ENCODE assay signal across 12 mouse cellular contexts in the genomic region with DNA sequence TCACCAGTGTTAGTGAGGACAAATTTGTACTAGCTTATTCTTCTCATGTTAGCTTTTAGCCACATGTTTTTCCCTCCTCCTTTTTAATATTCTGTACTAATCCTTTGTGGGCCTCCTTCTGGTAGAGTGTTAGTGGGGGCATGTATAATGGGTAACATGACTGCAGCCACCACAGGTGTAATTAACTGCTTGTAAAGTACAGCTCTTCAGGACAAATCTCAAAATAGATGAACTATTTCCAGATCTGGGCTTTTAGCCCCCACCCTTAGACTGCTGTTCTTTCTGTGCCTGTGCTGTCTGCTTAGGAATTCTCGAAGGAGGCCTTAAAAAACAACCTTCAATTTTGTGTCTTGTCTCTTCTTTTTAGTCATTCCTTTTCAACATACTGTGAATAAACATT. TPM values are rescaled to one million over a fixed set of nuclear protein-coding genes. Genes with fewer than 3 reads are reported as not detected.
"Had no signal": no experiment of that assay in that cellular context is flagged by ENCODE, and none has a peak within 500 bp of the region (broad histone marks: within the 10 kb centered on the region; RNA-seq: fewer than 3 reads in every experiment).

No protein-coding gene starts in this region.

- H3K4me1 ChIP-seq: liver, embryonic 13.5 days; lung, embryonic 15.5 days had no signal

- DNase-seq: kidney, adult 11 months; kidney, postnatal 10 days; kidney, postnatal 4 days; liver; liver, embryonic 13.5 days; liver, postnatal 0 days had no signal

- H3K27ac ChIP-seq: limb, embryonic 12.5 days; liver, embryonic 13.5 days; lung, embryonic 15.5 days; midbrain, embryonic 12.5 days; stomach, postnatal 0 days had no signal

- H3K27me3 ChIP-seq: limb, embryonic 12.5 days; liver, embryonic 13.5 days; lung, embryonic 15.5 days; midbrain, embryonic 12.5 days had no signal

- H3K4me3 ChIP-seq: limb, embryonic 12.5 days; liver, embryonic 13.5 days; lung, embryonic 15.5 days; midbrain, embryonic 12.5 days; myocyte had no signal

- ATAC-seq: liver, postnatal 0 days had no signal

- H3K4me2 ChIP-seq: limb, embryonic 12.5 days; liver, embryonic 13.5 days; lung, embryonic 15.5 days; midbrain, embryonic 12.5 days had no signal

- H3K9me3 ChIP-seq: limb, embryonic 12.5 days; liver, embryonic 13.5 days; lung, embryonic 15.5 days; midbrain, embryonic 12.5 days had no signal

- H3K36me3 ChIP-seq: limb, embryonic 12.5 days; liver, embryonic 13.5 days; lung, embryonic 15.5 days; midbrain, embryonic 12.5 days had no signal

- H3K9ac ChIP-seq: limb, embryonic 12.5 days; liver, embryonic 13.5 days; liver, postnatal 0 days; lung, embryonic 15.5 days; midbrain, embryonic 12.5 days had no signal

RNA-seq across cellular contexts. Expression of gene Dclk1, which starts 35.7 kb away (rescaled TPM):
- total RNA-seq: megakaryocyte-erythroid progenitor cell, adult 5-6 weeks had no signal
